Mouse (Mus musculus) spleen, adult 18-20 months (tissue): ENCODE results near the gene Grin3a.

Source experiments
- DNase-seq, 2 experiments: peaks; one replicate each; pipeline ENCODE4 v3.0.0; 2022; ENCODE audit warnings: mixed read lengths in 2 of 2

The Grin3a gene

DNA sequence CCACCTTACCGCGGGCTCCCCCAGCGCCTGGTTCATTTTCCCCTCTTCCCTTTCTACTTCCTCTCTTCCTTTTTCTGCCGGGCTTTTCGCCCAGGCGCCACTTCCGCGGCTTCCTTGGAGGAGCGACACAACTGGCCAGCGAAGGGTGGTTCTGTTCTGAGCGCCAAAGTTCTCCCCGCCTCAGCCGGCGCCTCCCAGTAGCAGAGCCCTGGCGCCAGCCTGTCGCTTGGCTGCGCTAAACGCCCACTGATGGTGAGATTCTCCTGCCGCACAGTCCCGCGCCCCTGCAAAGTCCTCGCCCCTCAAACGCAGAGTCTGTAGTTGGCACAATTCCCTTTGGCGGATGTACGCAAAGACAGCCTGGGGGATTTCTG is at the start of gene Grin3a:
TSS of gene Grin3a (minus strand) at position 133 of the 374 bp plus-strand sequence.
- DNase-seq, result no peak

DNA sequence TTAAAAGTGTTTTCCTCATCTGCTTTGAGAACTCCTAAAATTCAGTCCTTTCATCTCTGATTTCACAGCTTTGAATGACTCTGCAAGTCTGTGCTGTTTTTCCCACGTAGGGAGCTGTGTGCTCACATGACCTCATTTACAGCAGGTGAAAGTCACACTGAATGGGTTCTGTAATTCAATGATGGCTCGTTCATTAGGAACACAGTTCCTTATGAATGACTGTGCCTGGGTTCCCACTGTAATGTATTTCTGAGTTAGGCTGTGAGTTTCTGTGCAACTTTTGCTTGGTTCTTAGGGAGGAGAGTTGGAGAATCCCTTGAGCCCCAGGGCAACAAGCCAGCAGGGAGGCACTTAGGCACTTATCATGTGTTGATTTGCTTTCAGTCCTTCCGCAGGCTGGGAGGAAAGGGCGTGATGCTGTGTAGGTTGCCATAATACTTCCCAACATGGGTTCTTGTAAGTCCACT is 46.3 kb upstream of the Grin3a start:
- no peak for DNase-seq

DNA sequence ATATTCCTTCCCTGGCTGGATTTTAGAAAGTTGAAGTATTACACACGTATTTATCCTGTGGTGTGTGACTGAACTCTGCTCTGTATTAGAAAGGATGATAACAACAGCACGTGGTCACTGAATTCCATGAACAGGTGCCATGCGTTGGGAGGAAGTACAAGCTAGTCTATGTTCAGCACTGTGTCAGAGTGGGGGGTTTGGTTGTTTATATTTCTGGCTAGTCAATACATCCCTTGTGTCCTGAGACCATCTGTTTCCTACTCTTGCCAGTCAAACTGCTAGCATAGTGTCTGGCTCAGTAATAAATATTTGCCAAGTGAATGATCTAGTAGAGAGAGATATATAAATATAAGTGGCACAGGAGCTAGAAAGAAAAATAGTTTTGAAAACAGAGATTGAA is 31.5 kb upstream of the Grin3a start:
- no peak for DNase-seq

DNA sequence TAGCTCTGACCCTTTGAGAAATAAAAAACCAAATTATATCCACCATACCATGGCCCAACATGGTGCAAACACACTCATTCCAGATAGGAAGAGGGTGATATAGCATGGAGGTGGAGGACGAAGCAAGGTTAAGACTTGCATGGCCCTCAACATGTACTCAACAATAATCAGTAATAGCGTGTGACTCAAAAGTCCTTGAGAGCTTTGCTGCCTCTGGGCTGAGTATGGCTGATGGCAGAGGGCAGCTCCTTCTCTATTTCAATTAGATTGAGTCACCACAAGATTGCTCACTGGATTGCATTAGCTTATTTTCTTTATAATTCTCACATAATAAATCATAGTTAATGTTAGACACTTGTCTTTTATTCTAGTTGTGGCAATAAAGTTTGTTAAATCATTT is 15.1 kb upstream of the Grin3a start:
- DNase-seq, result no peak

DNA sequence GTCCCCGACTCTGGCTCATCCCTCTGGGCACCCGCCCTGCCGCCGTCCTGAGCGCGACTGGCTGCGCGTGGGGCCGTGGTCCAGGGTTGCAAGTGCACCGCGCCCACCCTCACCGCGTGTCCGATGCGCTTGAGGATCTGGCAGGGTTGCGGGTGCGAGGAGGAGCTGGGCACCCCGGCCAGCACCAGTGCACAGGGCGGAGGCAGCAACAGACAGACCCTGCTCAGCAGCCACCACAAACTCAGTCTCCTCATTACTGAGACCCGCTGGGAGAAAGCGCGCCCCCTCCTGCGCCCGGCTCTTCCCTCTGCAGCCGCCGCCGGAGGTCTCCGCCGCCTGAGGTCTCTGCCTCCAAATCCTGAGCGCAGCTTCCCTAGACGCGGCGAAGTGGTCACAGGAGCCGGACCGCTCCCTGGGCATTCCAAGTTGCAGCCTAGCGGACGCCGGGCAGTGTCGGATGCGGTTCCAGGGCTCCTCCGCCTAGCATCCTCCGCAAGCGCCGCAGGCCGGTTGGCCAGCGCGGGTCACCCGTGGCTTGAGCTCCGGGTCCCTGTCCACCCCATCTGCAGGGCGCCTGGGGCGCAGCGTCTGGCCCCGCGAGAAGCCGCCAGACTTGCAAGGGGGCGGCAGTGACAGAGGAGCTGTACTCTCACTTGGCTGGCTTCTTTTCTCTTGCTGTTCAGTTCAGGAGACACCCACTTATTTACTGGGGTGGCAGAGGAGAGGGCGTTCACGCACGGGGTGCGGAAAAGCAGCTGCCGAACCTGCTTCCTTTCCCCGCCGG is 524 bp downstream of the Grin3a start:
- DNase-seq, result no peak

DNA sequence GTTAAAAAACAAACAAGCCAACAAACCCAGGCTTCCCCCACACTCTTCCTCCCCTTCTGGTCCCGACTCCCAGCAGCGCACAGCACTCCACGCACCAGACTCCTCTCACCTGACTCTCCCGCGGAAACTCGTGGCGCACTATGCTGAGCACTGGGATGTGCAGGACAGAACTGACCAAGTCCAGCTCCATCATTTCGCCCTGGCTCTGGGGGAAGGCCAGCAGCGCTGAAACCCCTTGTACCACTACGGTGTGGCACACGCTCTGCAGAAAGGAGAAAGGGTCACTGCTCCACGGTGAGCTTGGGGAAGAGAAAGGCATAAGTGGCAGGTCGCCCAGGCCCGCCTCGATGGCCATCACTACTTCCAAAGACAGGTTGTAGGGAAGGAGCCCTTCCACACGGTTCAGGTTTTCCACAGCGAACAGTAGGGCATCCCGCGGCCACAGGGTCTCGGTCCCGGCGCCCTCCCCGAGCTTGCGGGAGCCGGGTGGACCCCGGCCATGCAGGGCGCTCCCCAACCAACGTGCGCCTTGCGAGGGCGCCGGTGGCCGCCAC is 1.2 kb downstream of the Grin3a start:
- DNase-seq, result no peak

DNA sequence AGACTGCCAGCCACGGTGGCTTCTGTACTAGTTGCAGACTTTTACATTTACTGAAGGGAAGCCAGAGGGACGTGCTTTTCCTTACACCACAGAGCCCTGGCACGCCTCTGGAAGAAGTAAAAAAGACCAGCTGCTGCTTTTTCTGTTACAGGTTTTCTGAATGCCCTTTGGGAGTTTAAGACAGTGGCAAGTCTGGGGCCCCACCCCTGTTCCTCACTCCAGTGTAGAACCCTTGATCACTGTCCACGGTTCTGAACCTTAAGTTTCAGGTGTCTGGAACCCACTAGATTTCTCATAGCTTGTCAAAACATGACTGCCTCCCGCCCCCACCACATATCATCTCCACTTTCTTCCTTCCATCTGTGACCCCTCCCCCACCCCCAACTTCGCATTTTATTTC is 1.8 kb downstream of the Grin3a start:
- no peak for DNase-seq

DNA sequence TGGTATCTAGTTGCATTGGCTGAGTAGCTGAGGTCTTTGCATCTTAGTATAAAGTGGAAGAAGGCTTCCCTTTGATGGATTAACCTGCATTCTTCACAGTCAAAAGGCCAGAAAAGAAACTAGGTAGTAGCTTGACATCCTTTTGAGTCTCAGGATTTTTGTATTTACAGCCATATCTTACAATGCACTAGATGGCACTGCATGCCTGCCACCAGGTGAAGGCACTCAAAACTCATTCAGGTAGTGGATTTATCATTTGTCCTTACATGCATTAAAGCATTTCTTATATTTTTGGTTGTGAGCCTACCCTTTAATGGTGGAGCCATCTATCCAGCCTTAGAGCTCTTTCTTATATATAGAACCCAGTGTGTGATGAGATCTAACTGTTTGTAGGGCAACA is 13.5 kb downstream of the Grin3a start:
- no peak for DNase-seq

DNA sequence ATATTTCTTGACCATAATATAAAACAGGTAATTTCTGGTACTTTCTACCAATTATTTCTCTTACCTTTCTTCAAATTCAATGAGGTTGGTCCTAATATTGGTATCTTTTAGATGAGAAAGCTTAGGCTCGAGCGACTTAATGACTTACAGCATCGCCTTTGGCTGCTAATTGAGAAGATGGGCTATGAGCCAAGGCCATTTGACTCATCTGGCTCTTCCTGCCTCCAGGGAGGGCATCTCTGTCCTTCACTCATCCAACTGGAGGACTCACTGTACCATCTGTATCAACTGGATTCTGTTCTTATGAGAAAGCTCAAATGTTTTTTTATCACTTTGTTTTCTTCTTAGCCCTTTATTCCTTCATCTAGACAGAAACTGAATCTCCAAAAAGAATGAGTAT is 31.7 kb downstream of the Grin3a start:
- DNase-seq, result no peak

DNA sequence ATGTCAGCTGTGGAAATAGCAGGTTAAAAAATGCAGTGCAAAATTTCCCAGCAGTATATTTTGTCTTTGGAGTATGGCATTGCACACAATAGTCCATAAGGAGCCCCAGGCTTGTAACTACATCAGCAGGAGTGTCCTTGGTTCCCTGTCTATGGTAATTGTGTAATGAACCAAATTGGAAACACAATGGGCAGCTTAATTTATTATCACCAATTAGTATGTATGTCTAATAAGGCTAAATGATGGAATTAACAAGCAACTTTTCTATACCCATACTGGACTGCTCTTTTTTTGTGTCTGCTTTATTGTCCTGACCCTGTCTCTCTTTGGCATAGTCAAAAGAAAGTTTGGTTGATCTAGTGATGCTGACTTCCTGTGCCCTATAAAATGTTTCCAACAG is 38.8 kb downstream of the Grin3a start:
- no peak for DNase-seq

DNA sequence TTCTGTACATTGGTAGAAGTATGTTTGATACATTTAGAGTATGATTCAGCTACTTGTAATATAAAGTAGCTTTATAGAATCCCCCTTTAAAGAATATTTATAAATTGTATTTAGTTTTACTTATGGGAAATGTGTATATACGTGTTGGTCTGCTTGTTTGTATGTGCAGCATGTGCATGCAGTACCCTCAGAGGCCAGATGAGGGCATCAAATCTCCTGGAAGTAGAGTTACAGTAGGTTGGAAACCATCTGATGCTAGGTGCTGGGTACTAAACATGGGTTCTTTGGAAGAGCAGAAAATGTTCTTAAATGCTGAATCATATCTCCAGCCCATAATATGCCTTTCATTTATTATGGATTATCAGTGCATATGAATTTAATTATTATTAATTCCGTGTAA is 46.2 kb downstream of the Grin3a start:
- no peak for DNase-seq

DNA sequence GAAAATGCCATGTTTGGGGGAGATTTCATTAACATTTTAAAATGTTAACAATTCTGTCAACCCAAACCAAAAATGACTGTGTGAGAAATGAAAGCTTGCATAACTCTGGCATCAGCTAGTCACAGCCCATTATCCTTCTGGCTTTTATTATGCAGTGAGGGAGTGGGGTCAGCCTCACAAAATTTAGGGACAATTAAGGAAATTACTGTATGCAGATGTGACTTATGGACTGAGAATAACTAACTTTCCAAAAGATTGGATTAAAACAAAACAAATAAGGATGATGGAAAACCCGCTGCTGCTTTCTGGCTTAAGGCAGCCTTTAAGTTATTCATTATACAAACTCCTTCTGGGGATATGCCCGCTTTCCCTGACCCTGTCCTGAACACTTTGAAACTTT is 56.6 kb downstream of the Grin3a start:
- no peak for DNase-seq

DNA sequence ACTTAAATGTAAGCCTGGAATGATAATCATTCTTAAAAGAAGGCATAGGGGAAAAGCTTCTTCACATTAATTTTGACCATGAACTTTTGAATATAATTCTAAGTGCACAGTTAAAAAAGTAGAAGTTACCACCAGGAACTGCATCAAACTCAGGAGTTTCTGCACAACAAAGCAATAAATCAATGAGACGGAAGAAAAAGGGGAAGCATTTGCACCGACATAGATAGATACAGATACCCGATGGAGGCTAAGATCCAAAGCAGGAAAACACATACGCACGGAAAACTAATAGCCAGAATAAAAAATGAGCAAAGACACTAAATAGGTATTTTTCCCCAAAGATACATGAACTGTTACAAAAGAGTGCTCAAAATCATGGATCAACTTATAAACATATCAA is 102.7 kb downstream of the Grin3a start:
- no peak for DNase-seq

DNA sequence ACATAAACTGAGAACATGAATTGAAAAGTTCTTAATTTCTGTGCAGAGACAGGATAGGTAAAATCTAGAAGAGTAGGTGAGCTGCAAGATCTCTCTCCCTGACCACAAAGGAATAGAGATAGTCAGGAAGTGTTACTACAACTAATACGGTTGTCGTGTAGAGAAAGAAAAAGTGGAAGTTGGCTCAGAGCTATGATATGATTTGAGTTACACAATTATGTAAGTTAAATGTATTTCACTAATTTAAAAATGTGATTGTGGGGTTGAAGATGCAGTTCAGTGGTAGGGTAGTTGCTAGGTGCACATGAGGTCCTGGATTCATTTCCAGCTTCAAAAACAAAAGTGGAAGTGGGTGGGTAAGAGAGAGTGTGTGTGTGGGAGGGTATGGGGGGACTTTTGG is 103.6 kb downstream of the Grin3a start:
- no peak for DNase-seq

DNA sequence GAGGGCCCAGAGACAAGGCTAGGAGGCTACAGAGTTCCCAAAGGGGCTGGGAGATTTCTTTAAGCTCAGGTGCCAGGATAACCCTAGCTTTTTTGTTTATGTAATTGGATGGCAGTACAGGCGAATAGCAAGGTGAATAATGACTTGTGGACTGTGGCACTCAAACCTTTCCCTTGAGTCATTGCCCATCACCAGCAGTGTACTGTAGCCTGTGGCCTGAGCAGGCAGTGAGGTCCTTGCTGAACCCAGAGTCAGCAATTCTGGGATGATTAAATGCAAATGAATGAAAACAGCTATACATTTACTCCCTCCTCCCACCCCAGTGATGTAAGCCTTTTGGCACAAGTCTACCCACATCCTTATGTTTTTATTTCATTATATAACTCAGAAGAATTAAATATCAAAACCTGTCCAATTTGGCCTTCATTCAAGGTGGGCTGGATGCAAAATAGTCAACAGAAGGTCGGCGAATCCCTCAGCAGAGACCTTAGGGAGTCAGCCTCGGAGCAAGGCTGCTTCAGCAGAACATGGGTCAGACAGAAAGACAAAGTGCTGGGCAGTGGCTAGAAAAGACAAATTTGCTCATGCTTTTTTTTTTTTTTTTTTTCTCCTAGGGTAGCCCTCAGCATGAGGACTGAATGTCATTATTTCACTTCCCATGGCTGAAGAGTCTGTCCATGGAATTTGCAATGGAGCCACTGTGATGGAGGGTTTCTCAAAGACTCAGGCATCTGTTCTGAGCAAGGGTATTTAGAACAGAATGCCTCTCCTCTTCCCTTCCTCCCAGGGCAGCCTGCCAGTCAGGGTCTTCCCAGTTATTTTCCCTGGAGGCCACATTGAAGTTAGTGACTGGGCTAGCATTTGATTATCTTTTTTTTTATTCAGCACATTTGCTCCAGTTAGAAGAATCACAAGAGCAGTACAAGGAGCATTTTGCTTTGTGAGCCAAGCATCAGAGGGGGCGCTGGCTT is 104.5 kb downstream of the Grin3a start:
- no peak for DNase-seq

DNA sequence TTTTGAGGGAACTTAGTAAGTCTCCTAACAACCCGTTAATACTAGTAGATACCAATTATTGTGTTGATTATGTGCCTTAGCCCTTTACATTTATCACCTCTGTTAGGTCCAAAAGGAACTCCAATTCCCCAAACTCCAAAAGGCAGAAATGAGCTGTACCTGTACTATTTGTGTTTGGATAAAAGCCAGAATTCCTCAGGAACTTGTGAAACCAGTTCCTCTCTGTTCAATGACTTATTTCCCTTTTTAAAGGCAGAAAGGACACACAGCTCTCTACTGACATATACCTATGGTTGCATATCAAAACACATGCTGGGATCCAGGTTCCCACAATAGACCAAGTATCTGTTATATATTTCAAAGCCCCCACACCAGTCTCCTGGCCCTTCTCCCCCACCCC is 106.0 kb downstream of the Grin3a start:
- no peak for DNase-seq

DNA sequence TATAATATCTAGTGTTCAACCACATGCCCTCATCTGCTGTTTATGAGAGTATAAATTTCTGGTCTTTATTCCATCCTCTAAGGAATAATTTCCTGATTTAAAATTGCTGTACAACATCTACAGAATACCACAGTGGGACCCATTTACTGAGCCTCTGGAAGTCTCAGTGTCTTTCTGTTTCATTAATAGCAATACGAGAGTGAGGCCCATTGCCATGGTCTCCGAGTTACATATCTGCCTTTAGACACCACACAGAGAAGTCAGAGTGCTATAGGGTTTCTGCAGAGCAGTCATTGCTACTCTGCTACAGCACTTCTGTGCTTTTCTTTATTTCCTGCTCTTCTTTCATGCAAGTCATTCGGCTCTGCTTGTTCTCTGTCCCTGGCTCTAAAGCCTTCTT is 116.2 kb downstream of the Grin3a start:
- no peak for DNase-seq

DNA sequence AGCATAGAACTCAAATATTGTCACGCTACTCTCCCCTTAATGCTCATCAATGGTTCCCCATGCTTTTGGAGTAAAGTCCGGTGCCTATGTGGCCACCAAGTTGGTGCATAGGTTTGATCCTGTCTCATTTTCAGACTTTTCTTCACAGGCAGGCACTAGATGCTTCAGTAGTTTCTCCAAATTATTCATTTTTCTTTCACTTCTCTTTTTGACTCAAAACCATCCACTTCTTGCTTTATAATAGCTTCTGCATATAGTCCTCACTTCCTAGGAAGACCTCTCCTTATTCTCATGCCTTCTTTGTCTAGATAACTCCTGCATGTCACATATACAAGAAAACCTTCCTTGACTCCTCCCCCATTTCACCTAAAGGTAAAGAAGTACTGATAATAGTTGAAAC is 121.6 kb downstream of the Grin3a start:
- no peak for DNase-seq

DNA sequence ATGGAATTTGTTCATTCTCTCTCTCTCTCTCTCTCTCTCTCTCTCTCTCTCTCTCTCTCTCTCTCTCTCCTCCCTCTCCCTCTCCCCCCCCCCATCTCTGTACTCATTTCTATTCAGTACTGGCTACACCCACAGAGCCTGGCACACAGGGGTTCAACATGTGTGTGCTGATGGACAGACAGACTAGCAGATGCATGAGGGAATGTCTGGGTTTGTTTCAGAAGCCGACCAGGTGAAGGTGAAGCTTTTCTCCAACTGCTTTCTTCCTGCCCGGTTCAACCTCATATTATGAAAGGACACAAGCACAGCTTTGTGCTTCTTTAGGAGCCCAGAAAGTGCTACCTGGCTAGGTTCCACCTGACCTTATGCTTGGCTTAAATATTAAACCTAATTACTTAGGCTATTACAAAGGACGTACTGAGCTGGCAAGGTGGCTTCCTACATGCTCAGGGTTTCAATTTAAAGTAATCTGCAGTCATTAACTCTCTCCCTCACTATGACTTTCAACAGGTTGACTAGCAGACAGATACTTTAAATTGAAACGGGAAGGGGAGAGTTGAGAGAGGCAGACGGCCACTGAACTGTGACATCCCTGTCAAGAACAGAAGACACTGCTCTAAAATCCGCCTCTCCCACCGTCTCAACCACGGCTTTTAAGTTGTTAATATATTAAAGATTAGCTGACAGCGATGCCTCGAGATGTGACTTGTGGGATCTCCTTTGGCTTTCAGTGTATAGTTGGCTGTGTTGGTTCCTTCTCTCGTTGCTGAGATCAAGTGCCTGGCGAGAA is 153.9 kb downstream of the Grin3a start:
- DNase-seq, result no peak

DNA sequence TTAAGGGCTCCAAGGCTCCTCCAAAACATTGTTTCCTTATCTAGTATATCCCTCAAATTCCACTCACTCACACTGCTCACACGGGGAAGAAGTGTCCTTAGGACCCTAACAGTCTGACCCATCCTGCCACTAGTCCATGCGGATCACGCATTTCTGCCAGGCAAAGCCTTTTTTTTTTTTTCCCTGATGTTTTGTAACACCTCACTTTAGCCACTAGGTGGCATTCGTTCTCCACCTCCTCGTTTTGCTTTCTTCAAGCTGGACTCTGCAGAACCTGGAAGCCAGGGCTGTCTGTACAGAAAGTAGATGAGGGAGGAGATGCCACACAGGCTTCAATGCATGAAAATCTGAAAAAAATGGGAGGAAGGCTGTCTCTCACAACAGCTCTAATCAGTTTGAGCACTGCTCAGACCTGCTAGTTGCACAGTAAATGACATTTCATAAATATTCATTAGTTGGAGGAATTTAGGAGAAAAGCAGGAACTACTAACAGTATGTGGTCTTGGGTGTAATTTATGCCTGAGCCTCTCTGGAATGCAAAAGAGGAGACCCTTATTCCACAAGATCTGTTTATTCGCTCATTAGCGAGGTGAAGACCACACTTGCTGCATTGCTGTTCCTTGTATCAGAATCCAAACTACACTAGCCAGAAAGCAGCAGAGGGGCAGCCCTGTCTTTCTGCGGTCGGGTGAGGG is 156.8 kb downstream of the Grin3a start:
- peak in 1 of 2 experiments; percentile 13 for DNase-seq

DNA sequence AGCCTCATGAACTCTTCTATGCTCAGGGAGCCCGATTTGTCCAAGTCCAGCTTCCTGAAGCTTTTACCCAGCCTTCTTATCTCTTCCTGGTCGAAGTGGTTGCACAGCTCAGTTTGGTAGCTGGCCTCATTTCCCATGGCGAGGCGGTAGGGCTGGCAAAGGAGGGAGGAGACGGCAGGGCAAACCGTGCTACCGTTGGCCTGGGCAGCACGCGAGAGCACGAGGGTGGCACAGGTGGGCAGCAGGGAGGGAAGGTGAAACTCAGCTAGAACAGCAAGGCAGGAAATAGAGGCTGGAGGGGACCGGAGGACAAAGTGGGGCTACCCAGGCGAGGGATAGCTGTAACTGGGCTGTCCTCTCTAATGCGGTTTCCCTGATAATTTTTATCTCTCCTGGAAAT is 163.7 kb downstream of the Grin3a start, which contains the start of gene Ppp3r2:
TSS of gene Ppp3r2 (minus strand) at position 213 of the 400 bp plus-strand sequence.
- DNase-seq, result no peak
